Mouse (Mus musculus) cerebellum, postnatal 4 days (tissue): ENCODE results near the gene Gm45140.

Source experiments
- DNase-seq, 2 experiments: peaks; one replicate each; pipeline ENCODE4 v3.0.0; 2022; ENCODE audit warnings: low spot score in 2 of 2, mixed read lengths in 1 of 2

Gm45140 gene

DNA sequence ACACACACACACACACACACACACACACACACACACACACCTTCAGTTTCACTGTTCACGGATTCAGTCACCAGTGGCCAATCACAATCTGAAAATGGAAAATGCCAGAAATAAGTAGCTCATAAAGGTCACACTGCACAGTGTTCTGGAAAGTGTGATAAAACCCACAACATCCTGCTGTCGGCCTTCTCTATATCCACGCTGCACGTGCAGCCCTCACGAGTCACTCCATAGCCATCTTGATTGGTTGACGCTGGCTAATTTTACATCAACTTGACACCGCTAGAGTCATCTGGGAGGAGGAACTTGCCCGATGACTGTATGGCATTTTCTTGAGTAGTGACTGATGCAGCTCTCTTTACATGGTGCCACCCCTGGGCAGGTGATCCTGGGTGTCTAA is 93.6 kb downstream of the Gm45140 start:
- DNase-seq = no peak

DNA sequence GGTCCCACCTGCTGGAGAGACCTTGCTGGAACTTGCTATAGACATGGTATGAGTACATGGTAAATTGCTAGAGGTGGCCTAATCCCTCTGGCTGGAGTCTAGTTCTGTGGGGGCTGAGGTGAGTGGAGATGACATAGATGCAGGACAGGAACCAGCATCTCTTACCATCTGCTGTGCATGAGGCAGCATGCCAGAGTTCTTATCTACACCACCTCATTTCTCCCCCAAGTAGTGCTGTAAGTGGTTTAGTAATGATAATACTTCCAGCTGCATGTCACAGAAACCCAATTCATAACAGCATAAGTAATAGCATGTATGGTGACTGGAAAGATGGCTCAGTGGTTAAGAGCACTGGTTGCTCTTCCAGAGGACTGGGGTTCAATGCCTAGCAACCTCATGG is 95.1 kb downstream of the Gm45140 start:
- DNase-seq = no peak

DNA sequence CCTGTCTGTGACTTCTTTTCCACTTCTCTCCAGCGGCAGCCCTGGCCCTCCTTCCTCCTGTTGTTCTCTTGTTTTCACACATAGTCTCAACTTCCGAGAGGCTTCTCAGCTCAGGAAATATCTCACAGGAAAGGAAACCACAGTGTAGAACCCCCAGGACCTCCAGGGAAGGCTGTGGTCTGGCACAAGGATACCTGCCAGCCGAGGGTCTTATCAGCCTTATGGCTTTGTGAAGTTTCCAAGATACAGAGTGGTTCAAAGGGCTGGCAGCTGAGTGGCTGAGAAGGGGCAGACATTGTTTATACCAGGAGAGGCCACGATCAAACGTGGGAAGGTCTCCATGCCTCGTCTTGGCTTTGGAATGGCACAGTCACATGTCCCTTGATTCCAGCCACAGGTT is 95.7 kb downstream of the Gm45140 start:
- DNase-seq = no peak
